Mouse (Mus musculus) lung, embryonic 14.5 days (tissue): ENCODE measurements around the gene Kctd10. TPM values are rescaled to one million over a fixed set of nuclear protein-coding genes. Genes with fewer than 3 reads are reported as not detected.

ENCODE experiments used
- ATAC-seq: fragments of 200-750 bp; cut with Nextera tagmentation; 2 replicates; pipeline ENCODE4 v1.8.0; 2017; ENCODE audit warnings: mild to moderate bottlenecking, moderate TSS enrichment, moderate library complexity; ENCODE audit not compliant: insufficient read depth
- DNase-seq: peaks from one replicate; pipeline ENCODE4 v3.0.0-alpha.2; 2015
- H3K27ac ChIP-seq: fragments of 300-500 bp; sonication (generic); 2 replicates; pipeline ENCODE4 v1.5.1; 2014; ENCODE audit warnings: low read depth, mild to moderate bottlenecking, moderate library complexity
- H3K27me3 ChIP-seq: fragments of 300-500 bp; sonication (generic); 2 replicates; pipeline ENCODE4 v1.6.1; 2014; ENCODE audit warnings: low read length, control low read depth; ENCODE audit not compliant: insufficient read depth
- H3K36me3 ChIP-seq: fragments of 300-500 bp; sonication (generic); 2 replicates; pipeline ENCODE4 v1.6.1; 2014; ENCODE audit warnings: control low read depth; ENCODE audit not compliant: insufficient read depth
- H3K4me1 ChIP-seq: fragments of 300-500 bp; sonication (generic); 2 replicates; pipeline ENCODE4 v1.6.1; 2014; ENCODE audit warnings: antibody characterized with exemption, control low read depth; ENCODE audit not compliant: insufficient read depth
- H3K4me2 ChIP-seq: fragments of 300-500 bp; sonication (generic); 2 replicates; pipeline ENCODE4 v1.6.1; 2014; ENCODE audit warnings: mild to moderate bottlenecking
- H3K4me3 ChIP-seq: fragments of 300-500 bp; sonication (generic); 2 replicates; pipeline ENCODE4 v1.5.1; 2014; ENCODE audit warnings: low read depth, low read length
- H3K9ac ChIP-seq: fragments of 300-500 bp; sonication (generic); 2 replicates; pipeline ENCODE4 v1.6.1; 2014
- H3K9me3 ChIP-seq: fragments of 300-500 bp; sonication (generic); 2 replicates; pipeline ENCODE4 v1.6.1; 2016; ENCODE audit warnings: low read depth, low read length, control low read depth
- CTCF ChIP-seq: IDR thresholded peaks from 2 replicates; pipeline ENCODE4 v1.5.1; 2016; ENCODE audit warnings: antibody characterized with exemption, low read depth
- WGBS: fragments of 180-500 bp; shearing (Covaris S2); extraction: QIAGEN DNeasy Blood & Tissue Kit; methylation state at CpG from one replicate; pipeline ENCODE4 v1.1.7; 2014; 5-methylcytosine and 5-hydroxymethylcytosine counted together
- microRNA-seq: library from miRNA; unstranded; fragments of <30 nt; microRNA quantifications from one replicate; pipeline ENCODE4, GENCODE M21; 2016; ENCODE audit warnings: borderline number of aligned reads
- polyA plus RNA-seq: library from polyadenylated mRNA; unstranded; fragments of >200 nt; fragmentation: Nextera tagmentation; extraction: Ambion mirVana; gene quantifications from 2 replicates; pipeline ENCODE4 v1.2.1, GENCODE M21; 2014

Kctd10 gene
- polyA plus RNA-seq, 1 experiment from 2014 or later: 140 TPM

- no peak overlapping the region for H3K4me2 ChIP-seq
- no peak for DNase-seq
- WGBS: 51% methylated on average over 10 of the region's 10 CpGs
- no peaks in the 10 kb centered on the region; the same call in 1 of the 2 replicates for H3K4me1 ChIP-seq
- H3K27me3 ChIP-seq: no peaks in the 10 kb centered on the region
- H3K9me3 ChIP-seq: no peaks in the 10 kb centered on the region
- ATAC-seq: no peak
- peak; percentile 15; the same call in 1 of the 2 replicates for TF ChIP-seq CTCF
- H3K4me3 ChIP-seq: no peak overlapping the region
- no peaks in the 10 kb centered on the region for H3K36me3 ChIP-seq
- no peak overlapping the region for H3K27ac ChIP-seq
- no peak overlapping the region for H3K9ac ChIP-seq
These were observed 28.8 kb downstream of the Kctd10 start for GRCm38 (mm10) chr5:114351490-114351889.

- no peak for TF ChIP-seq CTCF
- Histone ChIP-seq H3K27ac (no peak overlapping the region), H3K4me3 (no peak overlapping the region), H3K4me2 (no peak overlapping the region), H3K9ac (no peak overlapping the region), H3K36me3 (no peaks in the 10 kb centered on the region), H3K4me1 (no peaks in the 10 kb centered on the region), H3K9me3 (no peaks in the 10 kb centered on the region), H3K27me3 (no peaks in the 10 kb centered on the region)
- 81% methylated on average over 10 of the region's 10 CpGs for WGBS
- DNase-seq (no peak), ATAC-seq (no peak)
These were observed 33.3 kb downstream of the Kctd10 start for GRCm38 (mm10) chr5:114347005-114347404.

GRCm38 (mm10) chr5:114345538-114345937 lies 34.8 kb downstream of the Kctd10 start:
- peak; percentile 40 for DNase-seq
- 56% methylated on average over 3 of the region's 3 CpGs for WGBS

GRCm38 (mm10) chr5:114343612-114344011 lies 36.7 kb downstream of the Kctd10 start:
- Histone ChIP-seq H3K4me3 (no peak overlapping the region), H3K9me3 (no peaks in the 10 kb centered on the region), H3K4me1 (no peaks in the 10 kb centered on the region), H3K9ac (no peak overlapping the region), H3K4me2 (no peak overlapping the region), H3K36me3 (no peaks in the 10 kb centered on the region), H3K27me3 (no peaks in the 10 kb centered on the region), H3K27ac (no peak overlapping the region)
- DNase-seq (no peak), ATAC-seq (no peak)
- TF ChIP-seq CTCF: no peak
- 85% methylated on average over 7 of the region's 7 CpGs for WGBS

More at GRCm38 (mm10) chr5:114345538-114345937, 34.8 kb downstream of the Kctd10 start:
- H3K4me1 ChIP-seq: no peaks in the 10 kb centered on the region
- no peak overlapping the region for H3K27ac ChIP-seq
- H3K9ac ChIP-seq: no peak overlapping the region
- no peaks in the 10 kb centered on the region for H3K27me3 ChIP-seq
- no peak overlapping the region for H3K4me2 ChIP-seq
- no peak for TF ChIP-seq CTCF
- H3K36me3 ChIP-seq: no peaks in the 10 kb centered on the region
- H3K4me3 ChIP-seq: no peak overlapping the region
- no peak for ATAC-seq
- no peaks in the 10 kb centered on the region for H3K9me3 ChIP-seq

GRCm38 (mm10) chr5:114342996-114343395 lies 37.3 kb downstream of the Kctd10 start:
- 43% methylated on average over 5 of the region's 5 CpGs for WGBS
- ATAC-seq: no peak
- no peaks in the 10 kb centered on the region for H3K36me3 ChIP-seq

GRCm38 (mm10) chr5:114323791-114324507 lies 56.4 kb downstream of the Kctd10 start:
- Histone ChIP-seq H3K27me3 (no peaks in the 10 kb centered on the region), H3K27ac (no peak overlapping the region), H3K9me3 (no peaks in the 10 kb centered on the region), H3K9ac (peak overlapping the region; percentile 29; the same call in 1 of the 2 replicates), H3K4me1 (no peaks in the 10 kb centered on the region), H3K4me3 (no peak overlapping the region), H3K36me3 (no peaks in the 10 kb centered on the region), H3K4me2 (peak overlapping the region; percentile 43)
- DNase-seq (peak; percentile 86), ATAC-seq (peak; percentile 44; the same call in 1 of the 2 replicates)
- 19% methylated on average over 16 of the region's 16 CpGs for WGBS
- peak; percentile 74 for TF ChIP-seq CTCF

More at GRCm38 (mm10) chr5:114342996-114343395, 37.3 kb downstream of the Kctd10 start:
- no peak for TF ChIP-seq CTCF
- no peak overlapping the region for H3K27ac ChIP-seq
- H3K27me3 ChIP-seq: no peaks in the 10 kb centered on the region
- no peaks in the 10 kb centered on the region for H3K9me3 ChIP-seq
- H3K9ac ChIP-seq: no peak overlapping the region
- DNase-seq: no peak
- no peaks in the 10 kb centered on the region for H3K4me1 ChIP-seq
- no peak overlapping the region for H3K4me3 ChIP-seq
- no peak overlapping the region for H3K4me2 ChIP-seq

- no peak overlapping the region for H3K9ac ChIP-seq
- H3K9me3 ChIP-seq: no peaks in the 10 kb centered on the region
- no peaks in the 10 kb centered on the region for H3K36me3 ChIP-seq
- no peak for ATAC-seq
- 53% methylated on average over 25 of the region's 25 CpGs for WGBS
- H3K4me2 ChIP-seq: no peak overlapping the region
- no peak for DNase-seq
- no peak for TF ChIP-seq CTCF
- no peak overlapping the region for H3K27ac ChIP-seq
- H3K4me3 ChIP-seq: no peak overlapping the region
- H3K4me1 ChIP-seq: no peaks in the 10 kb centered on the region
- no peaks in the 10 kb centered on the region for H3K27me3 ChIP-seq
These were observed 57.1 kb downstream of the Kctd10 start for GRCm38 (mm10) chr5:114323105-114323790.

Small RNA genes lying within 50 kb of the gene (microRNA-seq; reads per million reads assigned to microRNA genes)
- not detected for gene Mir7027

Other genes with a start within 250 kb of the Kctd10 start
- gene Acacb, start 234.0 kb downstream of the Kctd10 start, polyA plus RNA-seq: 1.7 and 2.3 TPM in 2 replicates
- gene Foxn4, start 106.7 kb downstream of the Kctd10 start, polyA plus RNA-seq: 0.16 and 0.22 TPM in 2 replicates
- 2.5 and 2.8 TPM in 2 replicates for gene Myo1h, start 91.3 kb downstream of the Kctd10 start, polyA plus RNA-seq
- 56.3 and 59.3 TPM in 2 replicates for gene Ube3b, start 99 bp upstream of the Kctd10 start, polyA plus RNA-seq
- 30.4 and 32.4 TPM in 2 replicates for gene Mmab, start 63.6 kb upstream of the Kctd10 start, polyA plus RNA-seq
- gene Mvk, start 63.8 kb upstream of the Kctd10 start, polyA plus RNA-seq: 48.4 and 49.2 TPM in 2 replicates
- 2.3 and 2.5 TPM in 2 replicates for gene Fam222a, start 187.5 kb upstream of the Kctd10 start, polyA plus RNA-seq